22 mouse cellular contexts compared by ENCODE assay signal in the genomic region with DNA sequence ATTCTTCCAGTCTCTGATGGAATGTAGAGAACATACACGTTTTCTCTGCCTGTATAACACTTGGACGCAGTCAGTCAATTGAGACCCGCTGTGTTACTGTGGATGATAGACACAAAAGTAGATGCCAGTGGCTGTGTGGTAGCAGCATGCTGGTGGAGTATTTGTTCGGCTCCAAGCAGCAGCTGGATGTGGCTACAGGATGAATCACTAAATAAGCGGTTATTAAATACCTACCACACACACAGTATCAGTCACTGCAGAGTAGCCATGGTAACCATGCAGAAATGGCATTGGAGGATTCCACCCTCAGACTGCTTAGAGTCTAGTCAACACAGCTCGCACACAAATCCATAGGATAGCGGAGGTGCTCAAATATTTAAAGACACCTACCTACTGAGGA.
DNase-seq lines count a peak whose midpoint lies in the region; ATAC-seq and TF ChIP-seq lines count a peak whose summit lies in the region.
"Had no signal": no experiment of that assay in that cellular context is flagged by ENCODE, and none has a peak within 500 bp of the region (broad histone marks: within the 10 kb centered on the region; RNA-seq: fewer than 3 reads in every experiment).

No protein-coding gene starts in this region.

- no peaks in the 10 kb centered on the region for H3K9me3 ChIP-seq in hindbrain, embryonic 13.5 days
- H3K9me3 ChIP-seq in hindbrain, embryonic 14.5 days (ENCODE audit: control insufficient read depth, low read length): no peaks in the 10 kb centered on the region
- H3K9me3 ChIP-seq in midbrain, embryonic 11.5 days (ENCODE audit: control insufficient read depth, low read length): no peaks in the 10 kb centered on the region
- no peaks in the 10 kb centered on the region for H3K9me3 ChIP-seq in midbrain, embryonic 14.5 days (ENCODE audit: control insufficient read depth, low read length)
- no peaks in the 10 kb centered on the region for H3K9me3 ChIP-seq in liver, postnatal 0 days (ENCODE audit: low read length)
- H3K9me3 ChIP-seq: embryonic facial prominence, embryonic 10.5 days; embryonic facial prominence, embryonic 12.5 days; forebrain, embryonic 13.5 days; forebrain, embryonic 15.5 days had no signal

- no peaks in the 10 kb centered on the region for H3K79me3 ChIP-seq in C2C12 (ENCODE audit: low read depth)

- H3K79me2 ChIP-seq in C2C12 (ENCODE audit: control insufficient read depth, insufficient read depth): no peaks in the 10 kb centered on the region

- peaks cover 56% of the 10 kb centered on the region for H3K4me1 ChIP-seq in hindbrain, embryonic 13.5 days (replicated peaks)
- H3K4me1 ChIP-seq in hindbrain, embryonic 14.5 days (replicated peaks; ENCODE audit: control insufficient read depth, insufficient read depth, low read length): peaks cover 30% of the 10 kb centered on the region
- H3K4me1 ChIP-seq in midbrain, embryonic 11.5 days (ENCODE audit: control insufficient read depth, insufficient read depth, low read length): peaks cover 20% of the 10 kb centered on the region
- H3K4me1 ChIP-seq in midbrain, embryonic 14.5 days (ENCODE audit: control insufficient read depth, insufficient read depth, low read length): peaks cover 46% of the 10 kb centered on the region
- H3K4me1 ChIP-seq in liver, postnatal 0 days (ENCODE audit: insufficient read depth): no peaks in the 10 kb centered on the region

- H3K27me3 ChIP-seq in hindbrain, embryonic 13.5 days: no peaks in the 10 kb centered on the region
- H3K27me3 ChIP-seq in hindbrain, embryonic 14.5 days (ENCODE audit: control insufficient read depth, insufficient read depth, low read length): no peaks in the 10 kb centered on the region
- H3K27me3 ChIP-seq in midbrain, embryonic 11.5 days (ENCODE audit: control insufficient read depth, insufficient read depth, low read length): no peaks in the 10 kb centered on the region
- H3K27me3 ChIP-seq in midbrain, embryonic 14.5 days (ENCODE audit: control insufficient read depth, insufficient read depth, low read length): no peaks in the 10 kb centered on the region
- H3K27me3 ChIP-seq in C2C12 (ENCODE audit: control insufficient read depth, insufficient read depth, insufficient read length) (no peaks in the 10 kb centered on the region), Patski (no peaks in the 10 kb centered on the region)
- H3K27me3 ChIP-seq in liver, postnatal 0 days (ENCODE audit: insufficient read depth, low read length): no peaks in the 10 kb centered on the region
- H3K27me3 ChIP-seq: embryonic facial prominence, embryonic 12.5 days; forebrain, embryonic 13.5 days; forebrain, embryonic 15.5 days had no signal

- no peak for DNase-seq in hindbrain, embryonic 14.5 days (ENCODE audit: low spot score)
- DNase-seq in midbrain, embryonic 11.5 days (ENCODE audit: low spot score, missing footprints): no peak
- DNase-seq in midbrain, embryonic 14.5 days: no peak
- DNase-seq in Patski (ENCODE audit: low read depth, low spot score): no peak
- no peak for DNase-seq in adrenal gland, adult 8-10 months
- DNase-seq in liver, postnatal 0 days: no peak
- DNase-seq: adrenal gland, adult 2 months; adrenal gland, postnatal 14 days; adrenal gland, postnatal 36 days; B cell, adult 2 months; cerebellum, adult 11 months; cerebellum, adult 18-20 months; cerebellum, adult 8-10 months; cerebellum, adult 9-11 months; cerebellum, postnatal 25 days; forebrain, postnatal 0 days had no signal

- peak overlapping the region; percentile 53 for H3K27ac ChIP-seq in hindbrain, embryonic 13.5 days
- H3K27ac ChIP-seq in hindbrain, embryonic 14.5 days: no peak overlapping the region; the same call in 1 of the 2 replicates
- no peak overlapping the region for H3K27ac ChIP-seq in midbrain, embryonic 11.5 days (ENCODE audit: low read depth, low read length)
- H3K27ac ChIP-seq in midbrain, embryonic 14.5 days (replicated peaks; ENCODE audit: low read depth, low read length): no peak overlapping the region
- no peak overlapping the region for H3K27ac ChIP-seq in liver, postnatal 0 days (ENCODE audit: low read depth)
- H3K27ac ChIP-seq: embryonic facial prominence, embryonic 10.5 days; embryonic facial prominence, embryonic 12.5 days; forebrain, embryonic 13.5 days had no signal

- in situ Hi-C loops in Patski (cut with MboI; ENCODE audit: low pct_unique_long_range_greater_than_20kb): no loop called here

- ATAC-seq in hindbrain, embryonic 13.5 days (ENCODE audit: low FRiP score): no peak
- ATAC-seq in hindbrain, embryonic 14.5 days (ENCODE audit: low FRiP score): no peak
- 0 out of 2 replicates have a peak, but pooled peaks have one; percentile 17 for ATAC-seq in midbrain, embryonic 11.5 days (ENCODE audit: low FRiP score)
- no peak for ATAC-seq in midbrain, embryonic 14.5 days (ENCODE audit: low FRiP score, low TSS enrichment)
- peak; percentile 68 for ATAC-seq in Patski
- ATAC-seq in liver, postnatal 0 days: no peak
- ATAC-seq: forebrain, embryonic 13.5 days; forebrain, embryonic 15.5 days; forebrain, postnatal 0 days had no signal

- no peak overlapping the region for H3K4me3 ChIP-seq in hindbrain, embryonic 13.5 days
- H3K4me3 ChIP-seq in hindbrain, embryonic 14.5 days (replicated peaks; ENCODE audit: low read length): no peak overlapping the region
- no peak overlapping the region for H3K4me3 ChIP-seq in midbrain, embryonic 11.5 days (ENCODE audit: low read depth, low read length)
- no peak overlapping the region for H3K4me3 ChIP-seq in midbrain, embryonic 14.5 days (replicated peaks; ENCODE audit: low read depth, low read length)
- H3K4me3 ChIP-seq in C2C12 (ENCODE audit: insufficient read depth, poor library complexity, severe bottlenecking): no peak overlapping the region
- no peak overlapping the region for H3K4me3 ChIP-seq in liver, postnatal 0 days (ENCODE audit: low read depth, low read length)
- H3K4me3 ChIP-seq: embryonic facial prominence, embryonic 10.5 days; embryonic facial prominence, embryonic 12.5 days; forebrain, embryonic 13.5 days; forebrain, embryonic 15.5 days had no signal

- POLR2A ChIA-PET in Patski (lab: Charles Lee): interaction anchor here (0.6 kb wide), 1 partner anchor 53 kb away, joined by 3 read pairs; no protein-coding TSS in a partner anchor

- CTCF ChIA-PET in Patski (lab: Charles Lee): interaction anchor here (1.3 to 1.8 kb wide), 3 partner anchors 15 to 445 kb away, joined by 3 to 4 read pairs (median 3); no protein-coding TSS in a partner anchor

- 73% methylated on average over 7 of the region's 7 CpGs for WGBS in hindbrain, embryonic 13.5 days
- WGBS in hindbrain, embryonic 14.5 days: 69% methylated on average over 7 of the region's 7 CpGs
- WGBS in midbrain, embryonic 11.5 days: 76% methylated on average over 7 of the region's 7 CpGs
- 73% methylated on average over 7 of the region's 7 CpGs for WGBS in midbrain, embryonic 14.5 days
- 79% methylated on average over 7 of the region's 7 CpGs for WGBS in liver, postnatal 0 days (ENCODE audit: insufficient replicate concordance)

- no peaks in the 10 kb centered on the region for H3K36me3 ChIP-seq in hindbrain, embryonic 13.5 days
- H3K36me3 ChIP-seq in hindbrain, embryonic 14.5 days (replicated peaks; ENCODE audit: control insufficient read depth, insufficient read depth): no peaks in the 10 kb centered on the region
- no peaks in the 10 kb centered on the region for H3K36me3 ChIP-seq in midbrain, embryonic 11.5 days (ENCODE audit: control insufficient read depth, insufficient read depth, low read length)
- H3K36me3 ChIP-seq in midbrain, embryonic 14.5 days (ENCODE audit: control insufficient read depth, insufficient read depth, low read length): no peaks in the 10 kb centered on the region
- H3K36me3 ChIP-seq in C2C12 (ENCODE audit: control insufficient read depth, insufficient read depth): no peaks in the 10 kb centered on the region
- no peaks in the 10 kb centered on the region for H3K36me3 ChIP-seq in liver, postnatal 0 days (replicated peaks; ENCODE audit: insufficient read depth, low read length)
- H3K36me3 ChIP-seq: embryonic facial prominence, embryonic 10.5 days; embryonic facial prominence, embryonic 12.5 days; forebrain, embryonic 15.5 days had no signal

- H3K4me2 ChIP-seq in hindbrain, embryonic 13.5 days: no peak overlapping the region
- H3K4me2 ChIP-seq in hindbrain, embryonic 14.5 days (replicated peaks): no peak overlapping the region
- no peak overlapping the region for H3K4me2 ChIP-seq in midbrain, embryonic 11.5 days
- H3K4me2 ChIP-seq in midbrain, embryonic 14.5 days (ENCODE audit: low read length): no peak overlapping the region
- H3K4me2 ChIP-seq in liver, postnatal 0 days (ENCODE audit: low read depth, low read length): no peak overlapping the region
- H3K4me2 ChIP-seq: embryonic facial prominence, embryonic 12.5 days; forebrain, embryonic 13.5 days; forebrain, embryonic 15.5 days had no signal

- TF ChIP-seq EP300 in liver, postnatal 0 days (IDR thresholded peaks at IDR 0.05; ENCODE audit: low read depth): no peak

- no peak overlapping the region for H3K9ac ChIP-seq in hindbrain, embryonic 13.5 days
- no peak overlapping the region for H3K9ac ChIP-seq in hindbrain, embryonic 14.5 days
- H3K9ac ChIP-seq in midbrain, embryonic 11.5 days (ENCODE audit: low read length): no peak overlapping the region
- no peak overlapping the region for H3K9ac ChIP-seq in midbrain, embryonic 14.5 days (replicated peaks; ENCODE audit: low read length)
- H3K9ac ChIP-seq in liver, postnatal 0 days (replicated peaks): no peak overlapping the region
- H3K9ac ChIP-seq: embryonic facial prominence, embryonic 12.5 days; forebrain, embryonic 13.5 days; forebrain, embryonic 15.5 days; forebrain, postnatal 0 days had no signal

- TF ChIP-seq CTCF in C2C12 (IDR thresholded peaks at IDR 0.05; ENCODE audit: control insufficient read depth, insufficient read depth, insufficient read length) (no peak), Patski (IDR thresholded peaks at IDR 0.05) (no peak)
- no peak for TF ChIP-seq CTCF in liver, postnatal 0 days (IDR thresholded peaks at IDR 0.05; ENCODE audit: low read depth)

- no peak overlapping the region for H3ac ChIP-seq in C2C12 (ENCODE audit: control insufficient read depth, insufficient read length, low read depth)

TF ChIP-seq in C2C12, 6 proteins besides CTCF, POLR2A, EP300 and RAD21:
- TF ChIP-seq MYOD1 (IDR thresholded peaks at IDR 0.05; ENCODE audit: control insufficient read depth, insufficient read length, low read depth) (peak; percentile 54), FOSL1 (IDR thresholded peaks at IDR 0.05; ENCODE audit: insufficient read depth, low read length, poor library complexity, severe bottlenecking) (no peak), MAX (IDR thresholded peaks at IDR 0.05) (peak; percentile 26)

Comparison
In these comparisons a context has a peak if more than half of its experiments do, and no peak if none do; other contexts are left out.
1. ATAC-seq: peak in midbrain, embryonic 11.5 days (single experiment) and Patski (single experiment); none in hindbrain, embryonic 13.5 days (single experiment), hindbrain, embryonic 14.5 days (single experiment), midbrain, embryonic 14.5 days (single experiment) and liver, postnatal 0 days (single experiment).